In genomic region chr17:71955011-71955410, GRCm38 (mm10) we compare ENCODE assay signal across 34 mouse cellular contexts.
DNase-seq lines count a peak whose midpoint lies in the region; ATAC-seq and TF ChIP-seq lines count a peak whose summit lies in the region.
"Had no signal": no experiment of that assay in that cellular context is flagged by ENCODE, and none has a peak within 500 bp of the region (broad histone marks: within the 10 kb centered on the region; RNA-seq: fewer than 3 reads in every experiment).

No protein-coding gene starts in this region.

- no peaks in the 10 kb centered on the region for H3K4me1 ChIP-seq in heart, embryonic 10.5 days
- no peaks in the 10 kb centered on the region for H3K4me1 ChIP-seq in liver, embryonic 12.5 days
- no peaks in the 10 kb centered on the region for H3K4me1 ChIP-seq in kidney, adult 2 months (ENCODE audit: control insufficient read depth, insufficient read depth, low read length)
- H3K4me1 ChIP-seq: kidney, embryonic 15.5 days; limb, embryonic 12.5 days had no signal

- peak; percentile 89 for ATAC-seq in megakaryocyte, adult 5-6 weeks (ENCODE audit: poor library complexity, severe bottlenecking)
- ATAC-seq in liver, embryonic 12.5 days, result no peak
- ATAC-seq: activated CD4-positive, CD25-positive, alpha-beta regulatory T cell, adult 4 months; forebrain, postnatal 0 days; inflammation-experienced regulatory T-cells, adult 6 months had no signal

- DNase-seq in heart, adult 11 months, result peak; percentile 49
- no peak for DNase-seq in heart, embryonic 10.5 days (ENCODE audit: low spot score)
- DNase-seq in 3T3-L1 (ENCODE audit: low read depth, low spot score) (peak; percentile 7), adipocyte (ENCODE audit: low spot score) (peak; percentile 37)
- no peak for DNase-seq in embryo, embryonic 10 days (ENCODE audit: low spot score)
- DNase-seq in kidney, adult 2 months, result no peak
- DNase-seq: adrenal gland, adult 8-10 months; B cell, adult 2 months; cerebellum, adult 11 months; cerebellum, adult 9-10 months; forebrain, postnatal 0 days; heart, postnatal 36 days; kidney, adult 11 months; kidney, postnatal 25 days; lung, adult 2 months; lung, postnatal 10 days; right cerebral cortex, postnatal 4 days; thymus, adult 2 months; thymus, postnatal 36 days had no signal

- H3K27me3 ChIP-seq in heart, embryonic 10.5 days (ENCODE audit: insufficient read depth, poor library complexity, severe bottlenecking), result 0 out of 2 replicates have a peak, but pooled peaks cover 6% of the 10 kb centered on the region
- no peaks in the 10 kb centered on the region for H3K27me3 ChIP-seq in liver, embryonic 12.5 days (replicated peaks)
- H3K27me3 ChIP-seq in kidney, adult 2 months (replicated peaks; ENCODE audit: control insufficient read depth, insufficient read depth, low read length), result no peaks in the 10 kb centered on the region
- H3K27me3 ChIP-seq: CH12.LX; forebrain, embryonic 12.5 days; hindbrain, embryonic 15.5 days; kidney, embryonic 15.5 days; limb, embryonic 12.5 days had no signal

- no peak overlapping the region for H3K9ac ChIP-seq in liver, embryonic 12.5 days
- H3K9ac ChIP-seq: forebrain, embryonic 12.5 days; forebrain, postnatal 0 days; hindbrain, embryonic 15.5 days; kidney, embryonic 15.5 days; limb, embryonic 12.5 days had no signal

- no peak for TF ChIP-seq CTCF in kidney, adult 2 months (conservative IDR thresholded peaks at IDR 0.05; ENCODE audit: insufficient read depth, insufficient read length, low read depth, low read length)

- no peaks in the 10 kb centered on the region for H3K36me3 ChIP-seq in heart, embryonic 10.5 days
- no peaks in the 10 kb centered on the region for H3K36me3 ChIP-seq in liver, embryonic 12.5 days
- no peaks in the 10 kb centered on the region for H3K36me3 ChIP-seq in kidney, adult 2 months (ENCODE audit: control insufficient read depth, insufficient read depth, low read length)
- H3K36me3 ChIP-seq: forebrain, embryonic 12.5 days; hindbrain, embryonic 15.5 days; kidney, embryonic 15.5 days; limb, embryonic 12.5 days had no signal

- no peak for TF ChIP-seq POLR2A in kidney, adult 2 months (IDR thresholded peaks at IDR 0.05; ENCODE audit: low read depth, low read length)

- 87% methylated on average over 7 of the region's 7 CpGs for WGBS in heart, embryonic 10.5 days
- 65% methylated on average over 7 of the region's 7 CpGs for WGBS in liver, embryonic 12.5 days (ENCODE audit: insufficient replicate concordance)
- 70% methylated on average over 7 of the region's 7 CpGs for WGBS in kidney, adult 2 months

- no peak overlapping the region for H3K27ac ChIP-seq in heart, embryonic 10.5 days
- H3K27ac ChIP-seq in liver, embryonic 12.5 days, result no peak overlapping the region
- no peak overlapping the region for H3K27ac ChIP-seq in kidney, adult 2 months (ENCODE audit: insufficient read depth, low read depth, low read length)
- H3K27ac ChIP-seq: forebrain, embryonic 12.5 days; hindbrain, embryonic 15.5 days; kidney, embryonic 15.5 days; left cerebral cortex, adult 2 months; limb, embryonic 12.5 days; macrophage had no signal

- H3K4me3 ChIP-seq in heart, embryonic 10.5 days, result no peak overlapping the region
- H3K4me3 ChIP-seq in liver, embryonic 12.5 days, result no peak overlapping the region
- no peak overlapping the region for H3K4me3 ChIP-seq in kidney, adult 2 months (ENCODE audit: insufficient read depth, low read depth, low read length)
- H3K4me3 ChIP-seq: erythroblast, embryonic 14.5 days; forebrain, embryonic 12.5 days; hindbrain, embryonic 15.5 days; kidney, embryonic 15.5 days; left cerebral cortex, adult 2 months; limb, embryonic 12.5 days had no signal

- no peaks in the 10 kb centered on the region for H3K9me3 ChIP-seq in heart, embryonic 10.5 days
- no peaks in the 10 kb centered on the region for H3K9me3 ChIP-seq in liver, embryonic 12.5 days (replicated peaks)
- H3K9me3 ChIP-seq: forebrain, embryonic 12.5 days; hindbrain, embryonic 15.5 days; kidney, embryonic 15.5 days; limb, embryonic 12.5 days had no signal

- no peak overlapping the region for H3K4me2 ChIP-seq in liver, embryonic 12.5 days
- H3K4me2 ChIP-seq: forebrain, embryonic 12.5 days; heart, embryonic 11.5 days; hindbrain, embryonic 15.5 days; kidney, embryonic 15.5 days; limb, embryonic 12.5 days; liver, embryonic 11.5 days; midbrain, embryonic 11.5 days had no signal

Comparison
In these comparisons a context has a peak if more than half of its experiments do, and no peak if none do; other contexts are left out.
1. DNase-seq: peak in heart, adult 11 months (single experiment), 3T3-L1 (single experiment) and adipocyte (single experiment); none in heart, embryonic 10.5 days (single experiment), embryo, embryonic 10 days (single experiment) and kidney, adult 2 months (single experiment).